17 mouse cellular contexts compared by ENCODE assay signal in the genomic region with DNA sequence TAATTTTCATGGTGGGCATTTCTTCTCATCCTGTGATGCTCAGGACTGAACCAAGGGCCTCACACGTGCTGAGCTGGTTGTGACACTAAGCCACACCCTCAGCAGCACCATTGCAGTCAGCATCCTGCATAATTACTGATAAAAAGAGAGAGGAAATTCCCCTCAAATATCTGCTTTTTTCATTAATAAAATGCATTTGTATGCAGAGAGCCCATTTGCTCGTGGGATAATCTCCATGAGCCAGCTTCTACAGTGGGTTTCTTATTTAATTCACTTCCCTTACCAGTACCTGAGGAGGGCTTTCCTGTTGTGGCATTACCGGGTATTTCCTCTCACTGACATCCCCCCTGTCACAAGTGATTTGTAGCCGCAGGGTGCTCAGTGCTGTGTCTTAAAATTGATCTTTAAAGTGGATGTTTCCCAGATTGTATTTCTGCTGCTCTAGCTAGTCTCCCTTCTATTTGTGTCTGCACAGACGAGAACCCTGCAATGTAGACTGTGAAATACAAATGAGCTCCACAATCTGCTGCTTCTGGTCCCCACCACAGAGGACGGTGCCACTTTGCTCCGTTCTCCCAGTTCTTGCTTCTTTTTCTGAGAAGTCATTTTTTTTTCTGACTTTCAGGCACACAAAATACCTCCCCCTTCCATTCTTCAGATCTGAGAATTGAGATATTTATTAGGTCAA. TPM values are rescaled to one million over a fixed set of nuclear protein-coding genes. Genes with fewer than 3 reads are reported as not detected.
A peak's percentile ranks its signal among the peaks of the same experiment; 100 is the strongest.
DNase-seq lines count a peak whose midpoint lies in the region; ATAC-seq and TF ChIP-seq lines count a peak whose summit lies in the region.
"Had no signal": no experiment of that assay in that cellular context is flagged by ENCODE, and none has a peak within 500 bp of the region (broad histone marks: within the 10 kb centered on the region; RNA-seq: fewer than 3 reads in every experiment).

No protein-coding gene starts in this region.

- dilution Hi-C loops in CH12.LX (cut with MboI; ENCODE audit: extremely low pct_ligation_motif_present, extremely low pct_unique_long_range_greater_than_20kb, low sequenced_read_pairs): no loop called here

- DNase-seq in left cerebral cortex, postnatal 14 days (ENCODE audit: low spot score in 2 of 2): peak; percentile 22 to 41
- DNase-seq in left cerebral cortex, adult 18-20 months (ENCODE audit: low spot score in 2 of 2): no peak
- no peak for DNase-seq in CH12.LX (ENCODE audit: extremely low read depth)
- no peak for DNase-seq in lung, postnatal 25 days (ENCODE audit: low spot score)
- no peak for DNase-seq in heart, postnatal 4 days
- DNase-seq in kidney, adult 2 months: no peak
- DNase-seq: cerebellum, adult 9-11 months; heart, adult 11 months had no signal

- no peaks in the 10 kb centered on the region; the same call in 1 of the 2 replicates for H3K79me2 ChIP-seq in CH12.LX (replicated peaks; ENCODE audit: control insufficient read depth, extremely low read depth, insufficient read depth, poor library complexity, severe bottlenecking)

- H3K9me3 ChIP-seq in CH12.LX (replicated peaks; ENCODE audit: low read length): peaks cover 39% of the 10 kb centered on the region
- no peaks in the 10 kb centered on the region for H3K9me3 ChIP-seq in midbrain, embryonic 15.5 days
- H3K9me3 ChIP-seq: embryonic facial prominence, embryonic 12.5 days; hindbrain, embryonic 13.5 days had no signal

- TF ChIP-seq CTCF in CH12.LX (conservative IDR thresholded peaks at IDR 0.05 in 1 of 2, IDR thresholded peaks at IDR 0.05 in 1 of 2; ENCODE audit: low read depth in 2 of 2, low read length in 2 of 2): no peak
- TF ChIP-seq CTCF in kidney, adult 2 months (conservative IDR thresholded peaks at IDR 0.05; ENCODE audit: insufficient read depth, insufficient read length, low read depth, low read length): no peak

- no peak overlapping the region for H3K27ac ChIP-seq in CH12.LX (ENCODE audit: insufficient read depth, low read depth)
- peak overlapping the region; percentile 51 for H3K27ac ChIP-seq in midbrain, embryonic 15.5 days
- H3K27ac ChIP-seq in kidney, adult 2 months (ENCODE audit: insufficient read depth, low read depth, low read length): no peak overlapping the region
- H3K27ac ChIP-seq: embryonic facial prominence, embryonic 12.5 days; hindbrain, embryonic 13.5 days had no signal

- H3K4me1 ChIP-seq in CH12.LX (ENCODE audit: control insufficient read depth in 1 of 2, insufficient read depth in 2 of 2): peaks cover 3 to 30% of the 10 kb centered on the region in 2 experiments; a peak in 3 of 4 replicates
- H3K4me1 ChIP-seq in midbrain, embryonic 15.5 days: peaks cover 13% of the 10 kb centered on the region; the same call in 1 of the 2 replicates
- H3K4me1 ChIP-seq in kidney, adult 2 months (ENCODE audit: control insufficient read depth, insufficient read depth, low read length): no peaks in the 10 kb centered on the region

- 31% methylated on average over 7 of the region's 7 CpGs for WGBS in midbrain, embryonic 15.5 days
- 52% methylated on average over 7 of the region's 7 CpGs for WGBS in kidney, adult 2 months

- H3K4me2 ChIP-seq in CH12.LX (ENCODE audit: insufficient read depth, low read depth, poor library complexity, severe bottlenecking): peak overlapping the region; percentile 76
- no peak overlapping the region for H3K4me2 ChIP-seq in midbrain, embryonic 15.5 days
- H3K4me2 ChIP-seq: embryonic facial prominence, embryonic 12.5 days; hindbrain, embryonic 13.5 days had no signal

- intact Hi-C loops in left cerebral cortex, postnatal 14 days (cut with DNase I): no loop called here

- no peak for TF ChIP-seq EP300 in CH12.LX (IDR thresholded peaks at IDR 0.05; ENCODE audit: low read length)

- TF ChIP-seq POLR2A in CH12.LX (IDR thresholded peaks at IDR 0.05; ENCODE audit: low read depth, low read length): no peak
- TF ChIP-seq POLR2A in kidney, adult 2 months (IDR thresholded peaks at IDR 0.05; ENCODE audit: low read depth, low read length): no peak

- in situ Hi-C loops in CH12.LX (cut with MboI; ENCODE audit: low pct_ligation_motif_present, low pct_unique_long_range_greater_than_20kb, low sequenced_read_pairs): no loop called here

- no peak for TF ChIP-seq RAD21 in CH12.LX (IDR thresholded peaks at IDR 0.05; ENCODE audit: low read depth, low read length)

- no peaks in the 10 kb centered on the region for H3K36me3 ChIP-seq in CH12.LX (replicated peaks in 1 of 2; ENCODE audit: control insufficient read depth in 1 of 2, insufficient read depth in 1 of 2, low read length in 1 of 2)
- no peaks in the 10 kb centered on the region for H3K36me3 ChIP-seq in midbrain, embryonic 15.5 days (replicated peaks)
- H3K36me3 ChIP-seq in kidney, adult 2 months (ENCODE audit: control insufficient read depth, insufficient read depth, low read length): no peaks in the 10 kb centered on the region
- H3K36me3 ChIP-seq: embryonic facial prominence, embryonic 12.5 days; hindbrain, embryonic 13.5 days had no signal

- H3K9ac ChIP-seq in CH12.LX (ENCODE audit: insufficient read depth, low read depth): no peak overlapping the region; the same call in 1 of the 2 replicates
- H3K9ac ChIP-seq in midbrain, embryonic 15.5 days: no peak overlapping the region
- H3K9ac ChIP-seq: embryonic facial prominence, embryonic 12.5 days; hindbrain, embryonic 13.5 days had no signal

- ATAC-seq in erythroid progenitor cell, adult 5-6 weeks (replicated peaks; ENCODE audit: low FRiP score, poor library complexity, severe bottlenecking): peak; percentile 64
- ATAC-seq in midbrain, embryonic 15.5 days (replicated peaks): peak; percentile 70; the same call in 1 of the 2 replicates
- ATAC-seq: lung, postnatal 0 days had no signal

- no peaks in the 10 kb centered on the region for H3K27me3 ChIP-seq in CH12.LX (replicated peaks)
- no peaks in the 10 kb centered on the region for H3K27me3 ChIP-seq in midbrain, embryonic 15.5 days (replicated peaks)
- H3K27me3 ChIP-seq in kidney, adult 2 months (replicated peaks; ENCODE audit: control insufficient read depth, insufficient read depth, low read length): no peaks in the 10 kb centered on the region
- H3K27me3 ChIP-seq: embryonic facial prominence, embryonic 12.5 days; hindbrain, embryonic 13.5 days had no signal

- no peak overlapping the region for H3K4me3 ChIP-seq in CH12.LX (replicated peaks in 1 of 3; ENCODE audit: low read depth in 2 of 3, low read length in 2 of 3, poor library complexity in 1 of 3)
- H3K4me3 ChIP-seq in midbrain, embryonic 15.5 days: no peak overlapping the region
- H3K4me3 ChIP-seq in kidney, adult 2 months (ENCODE audit: insufficient read depth, low read depth, low read length): no peak overlapping the region
- H3K4me3 ChIP-seq: embryonic facial prominence, embryonic 12.5 days; hindbrain, embryonic 13.5 days; myocyte had no signal

TF ChIP-seq in CH12.LX, 34 proteins besides CTCF, POLR2A, EP300 and RAD21:
- TF ChIP-seq MYC (IDR thresholded peaks at IDR 0.05; ENCODE audit: low read depth, low read length) (no peak), MEF2A (IDR thresholded peaks at IDR 0.05; ENCODE audit: borderline replicate concordance, low read depth, low read length) (no peak), BHLHE40 (IDR thresholded peaks at IDR 0.05; ENCODE audit: low read depth, low read length) (peak; percentile 90), MXI1 (IDR thresholded peaks at IDR 0.05; ENCODE audit: low read depth, low read length) (peak; percentile 31; the same call in 1 of the 2 replicates), JUN (IDR thresholded peaks at IDR 0.05; ENCODE audit: insufficient read depth, low read depth, low read length) (no peak), HCFC1 (IDR thresholded peaks at IDR 0.05; ENCODE audit: low read depth, low read length) (no peak), JUND (conservative IDR thresholded peaks at IDR 0.05; ENCODE audit: low read depth, low read length) (no peak), UBTF (IDR thresholded peaks at IDR 0.05; ENCODE audit: low read depth, low read length) (no peak), RCOR1 (conservative IDR thresholded peaks at IDR 0.05; ENCODE audit: low read depth, low read length) (no peak), GABPA (IDR thresholded peaks at IDR 0.05; ENCODE audit: insufficient replicate concordance, low read depth, low read length) (no peak)

RNA-seq across cellular contexts. Expression of a gene that starts 43.8 kb away (rescaled TPM):
- total RNA-seq in left cerebral cortex, postnatal 14 days (2021): not detected
- not detected for total RNA-seq in left cerebral cortex, adult 18-20 months (2021)
- total RNA-seq in CH12.LX (2012; rRNA removed) (4.0 and 9.3 TPM in 2 replicates), CH12.LX (2014; rRNA removed) (6.1 and 6.3 TPM in 2 replicates)
- polyA plus RNA-seq in CH12.LX (2012; ENCODE audit: insufficient read length, low read depth): 9.1 and 11.7 TPM in 2 replicates
- total RNA-seq in erythroid progenitor cell, adult 5-6 weeks (2015; ENCODE audit: low replicate concordance): not detected in 2 replicates
- total RNA-seq in erythroid progenitor cell, adult 5-6 weeks (2017; ENCODE audit: low replicate concordance): not detected in 2 replicates
- polyA plus RNA-seq in midbrain, embryonic 15.5 days (2015; fragmentation: Nextera tagmentation; extraction: Ambion mirVana): not detected in 2 replicates
- total RNA-seq in heart, postnatal 4 days (2021): not detected
- not detected in 2 replicates for polyA plus RNA-seq in kidney, adult 2 months (2012; rRNA removed)
- total RNA-seq: adrenal gland, postnatal 4 days had no signal
- polyA plus RNA-seq: embryonic facial prominence, embryonic 12.5 days; hindbrain, embryonic 13.5 days; limb, embryonic 11.5 days; spleen, adult 2 months had no signal

Comparison
In these comparisons a context has a peak if more than half of its experiments do, and no peak if none do; other contexts are left out.
1. DNase-seq: peak in left cerebral cortex, postnatal 14 days (2 of 2); none in left cerebral cortex, adult 18-20 months (0 of 2), CH12.LX (single experiment), lung, postnatal 25 days (single experiment), heart, postnatal 4 days (single experiment) and kidney, adult 2 months (single experiment).
2. RNA of a gene that starts 43.8 kb away (total RNA-seq): 4.0 to 9.3 TPM in CH12.LX; not detected in left cerebral cortex, adult 18-20 months, not detected in left cerebral cortex, postnatal 14 days, not detected in heart, postnatal 4 days and not detected in erythroid progenitor cell, adult 5-6 weeks; every median in the first group is over 4 times any median in the second.